Mouse (Mus musculus): ENCODE data around the gene Rbpj.

- TF ChIP-seq CTCF (conservative IDR thresholded peaks at IDR 0.05; ENCODE audit: insufficient read depth, insufficient read length, low read depth, low read length) (no peak), POLR2A (IDR thresholded peaks at IDR 0.05; ENCODE audit: low read depth, low read length) (no peak)
Observed at GRCm38 (mm10) chr5:53646669-53647068, 180.7 kb downstream of the Rbpj start.

Data from kidney, adult 2 months (tissue).